Mouse (Mus musculus) frontal cortex, adult (tissue): ENCODE measurements around the gene Pigl.
"Not testable (repeated sequence)": the region's sequence is repeated elsewhere in the genome, so short reads cannot be mapped to it uniquely, and the experiment has no call there.

Experiments
- ATAC-seq: cut with Nextera tagmentation; 2 replicates; pipeline ENCODE4 v1.9.2; 2017; ENCODE audit warnings: mild to moderate bottlenecking, moderate library complexity, mixed read lengths; ENCODE audit not compliant: low TSS enrichment

Gene Pigl

DNA sequence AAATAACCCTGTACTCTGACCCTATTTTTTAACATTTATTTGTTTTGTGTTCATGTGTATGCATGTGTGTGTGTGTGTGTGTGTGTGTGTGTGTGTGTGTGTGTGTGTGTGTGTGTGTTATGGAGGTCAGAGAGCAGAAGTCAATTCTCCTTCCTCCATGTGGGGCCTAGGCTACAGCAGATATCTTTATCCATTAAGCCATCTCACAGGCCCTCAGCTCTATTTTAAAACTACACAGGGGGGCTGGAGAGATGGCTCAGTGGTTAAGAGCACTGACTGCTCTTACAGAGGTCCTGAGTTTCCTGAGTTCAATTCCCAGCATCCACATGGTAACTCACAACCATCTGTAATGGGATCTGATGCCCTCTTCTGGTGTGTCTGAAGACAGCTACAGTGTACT is 9.0 kb downstream of the Pigl start:
- ATAC-seq: not testable (repeated sequence)

DNA sequence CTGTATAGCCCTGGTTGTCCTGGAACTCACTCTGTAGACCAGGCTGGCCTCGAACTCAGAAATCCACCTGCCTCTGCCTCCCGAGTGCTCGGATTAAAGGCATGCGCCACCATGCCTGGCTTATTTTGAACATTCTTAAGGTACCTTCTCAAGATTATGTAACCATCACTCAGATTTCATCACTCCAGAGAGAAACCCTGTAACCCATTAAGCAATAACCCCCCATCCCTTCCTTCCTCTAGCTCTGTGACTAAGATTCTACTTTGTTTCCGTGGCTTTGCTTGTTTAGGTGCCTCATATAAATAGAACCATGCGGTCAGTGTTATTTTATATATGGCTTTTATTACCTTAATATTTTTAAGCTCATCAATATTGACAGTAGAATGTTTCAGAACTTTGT is 12.2 kb downstream of the Pigl start:
- ATAC-seq: no peak

DNA sequence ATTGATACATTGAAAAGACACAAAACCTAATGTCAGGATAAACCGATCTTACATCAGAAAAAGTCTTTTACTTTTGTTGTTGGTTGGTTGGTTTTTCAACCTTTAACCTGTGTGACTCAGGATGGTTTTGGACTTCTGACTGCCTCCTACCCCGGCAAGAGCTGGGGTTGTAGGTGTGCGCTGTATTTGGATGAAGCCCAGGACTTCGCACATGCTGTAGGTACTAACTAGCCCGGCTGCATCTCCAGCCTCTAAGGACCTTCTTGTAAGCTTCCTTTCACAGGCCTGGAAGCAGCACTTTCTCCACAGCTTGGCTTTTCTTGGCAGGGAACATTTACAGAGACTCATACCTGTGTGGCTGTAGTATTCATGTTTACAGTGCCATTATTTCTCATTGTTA is 15.3 kb downstream of the Pigl start:
- ATAC-seq: no peak

DNA sequence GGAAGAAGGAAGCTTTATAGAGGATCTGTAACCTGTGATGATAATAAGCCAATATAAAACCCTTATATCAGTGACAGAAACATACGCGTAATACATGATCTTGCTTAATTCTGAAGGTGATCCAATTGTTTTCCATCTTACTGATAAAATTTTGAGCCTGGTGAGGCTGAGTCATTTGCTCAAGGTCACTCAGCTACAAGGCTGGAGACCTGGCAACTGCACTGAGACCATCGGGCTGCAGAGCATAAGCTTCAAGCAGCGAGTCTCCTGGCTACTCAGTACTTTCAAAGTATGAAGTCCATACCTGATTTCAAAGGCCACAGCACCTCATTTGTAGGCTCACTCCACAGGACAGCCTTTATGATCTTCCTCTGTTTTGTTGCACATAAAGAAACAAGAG is 17.9 kb downstream of the Pigl start:
- ATAC-seq: no peak

DNA sequence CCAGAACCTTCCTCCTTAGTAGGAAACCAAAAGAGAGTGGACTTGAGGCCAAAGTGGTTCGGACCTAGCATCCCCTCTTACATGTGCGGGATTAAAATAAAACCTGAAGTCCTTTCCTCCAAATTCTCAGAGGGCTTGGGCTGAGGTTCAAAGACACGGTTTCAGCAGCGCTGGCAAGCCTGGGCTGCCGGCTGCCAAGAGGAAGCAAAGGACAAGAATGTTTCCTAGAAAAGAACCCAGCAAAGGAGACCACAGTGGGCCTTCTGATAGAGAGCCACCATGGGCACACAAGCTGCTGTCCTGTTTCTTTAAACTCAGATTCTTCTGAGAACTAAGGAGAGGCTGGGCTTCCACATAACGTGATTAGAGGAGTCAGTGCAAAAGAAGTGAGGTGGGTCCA is 20.7 kb downstream of the Pigl start:
- ATAC-seq: no peak

DNA sequence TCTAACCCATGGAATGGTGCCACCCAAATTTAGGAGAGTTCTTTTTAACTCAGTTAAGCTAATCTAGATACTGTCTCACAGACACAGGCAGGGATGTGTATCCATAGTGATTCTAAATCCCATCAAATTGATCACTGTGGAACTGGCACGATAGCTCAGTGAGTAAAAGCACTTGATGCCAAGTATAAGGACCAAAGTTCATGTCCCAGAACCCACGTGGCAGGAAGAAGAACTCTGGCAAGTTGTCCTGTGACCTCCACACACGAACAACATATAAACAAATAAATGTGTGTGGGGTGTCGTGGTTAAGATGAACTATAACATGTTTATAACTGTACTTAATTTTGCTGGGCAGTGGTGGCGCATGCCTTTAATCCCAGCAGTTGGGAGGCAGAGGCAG is 21.3 kb downstream of the Pigl start:
- ATAC-seq: no peak

DNA sequence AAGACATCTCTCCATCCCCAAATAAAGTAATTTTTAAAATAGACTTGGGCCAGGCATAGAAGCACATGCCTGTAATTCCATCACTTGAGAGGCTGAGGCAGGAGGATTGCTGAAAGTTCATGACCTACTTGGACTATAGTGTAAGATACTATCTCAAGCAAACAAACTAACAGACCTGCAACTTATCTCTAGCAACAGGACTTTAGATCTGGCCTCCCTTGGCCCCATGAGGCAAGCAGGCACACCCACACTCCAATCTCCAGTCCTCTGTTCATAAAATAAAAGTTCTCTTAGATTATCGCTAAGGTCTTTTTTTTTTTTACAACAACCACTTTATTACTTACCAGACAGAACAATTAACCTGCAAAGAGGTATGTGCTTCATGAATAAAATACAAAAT is 28.7 kb downstream of the Pigl start:
- ATAC-seq: no peak

DNA sequence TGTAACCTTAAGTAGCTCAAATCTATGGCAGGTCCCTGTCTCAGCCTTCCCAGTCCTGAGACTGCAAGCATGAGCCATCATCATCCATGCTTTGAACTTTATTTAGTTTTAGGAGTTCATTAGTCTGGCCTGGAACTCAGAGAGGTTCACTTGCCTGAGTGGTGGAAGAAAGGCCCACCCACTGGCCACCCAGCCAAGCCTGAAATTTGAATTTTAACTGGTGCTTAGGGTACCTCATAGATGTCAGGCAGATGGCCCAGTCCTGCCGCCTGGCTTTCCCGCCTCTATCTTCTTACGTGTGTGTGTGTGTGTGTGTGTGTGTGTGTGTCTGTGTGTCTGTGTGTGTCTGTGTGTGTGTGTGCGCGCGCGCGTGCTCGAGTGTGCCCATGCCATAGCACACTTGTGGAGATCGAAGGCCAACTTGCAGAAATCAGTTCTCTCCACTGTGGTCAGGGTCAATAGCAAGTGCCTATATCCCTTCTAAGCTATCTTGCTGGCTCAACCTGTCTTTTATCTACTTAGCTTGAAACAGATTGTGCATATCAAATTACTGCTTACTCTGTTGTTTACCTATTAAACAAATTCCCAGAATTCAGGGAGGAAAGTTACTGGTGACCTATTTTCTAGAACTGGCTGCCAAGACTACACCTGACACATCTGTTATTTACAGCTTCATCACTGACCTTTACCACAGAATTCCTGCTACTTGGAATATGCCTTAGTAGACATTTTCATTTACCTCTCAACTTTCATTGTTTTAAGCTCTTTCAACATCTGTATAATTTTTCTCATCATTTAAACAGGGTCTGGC is 29.5 kb downstream of the Pigl start:
- ATAC-seq: no peak

DNA sequence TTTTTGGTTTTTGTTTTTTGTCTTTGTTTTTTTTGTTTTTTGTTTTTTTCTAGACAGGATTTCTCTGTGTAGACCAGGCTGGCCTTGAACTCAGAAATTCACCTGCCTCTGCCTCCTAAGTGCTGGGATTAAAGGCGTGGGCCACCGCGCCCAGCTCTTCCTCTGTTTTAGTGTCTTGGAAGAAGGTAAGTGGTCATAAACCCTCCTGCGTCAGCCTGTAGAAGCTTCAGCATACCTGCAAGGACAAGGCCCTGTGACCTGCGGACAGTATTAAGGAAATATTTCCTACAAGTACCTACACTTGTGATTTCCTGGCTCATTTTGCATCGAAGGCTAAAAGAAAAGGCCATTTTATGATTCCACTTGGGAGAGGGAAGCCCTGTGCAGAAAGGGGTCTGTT is 35.4 kb downstream of the Pigl start:
- no peak for ATAC-seq

DNA sequence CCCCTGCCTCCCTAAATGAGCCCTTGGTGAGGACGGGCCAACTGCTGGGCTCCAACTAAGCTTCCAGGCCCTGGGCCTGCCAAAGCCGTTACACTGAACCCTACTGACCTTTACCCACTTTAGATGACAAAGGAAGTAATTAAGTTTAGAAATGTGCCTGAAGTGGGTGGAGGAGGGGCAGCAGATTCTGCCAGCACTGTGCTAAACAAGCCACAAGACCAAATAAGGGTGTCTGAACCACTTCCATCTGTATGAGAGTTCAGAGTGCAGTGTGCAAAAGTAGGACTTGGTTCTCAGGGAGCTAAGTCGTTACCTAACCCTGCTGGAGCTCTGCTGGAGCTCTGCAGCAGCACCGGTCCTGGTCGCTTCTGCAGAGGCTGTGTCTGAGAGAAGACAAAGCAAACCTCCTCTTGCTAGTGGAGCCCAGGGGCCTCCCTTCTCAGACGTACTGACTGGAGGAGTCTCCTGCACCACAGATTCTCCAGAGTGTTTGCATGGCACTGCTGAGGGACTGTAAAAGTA is 36.6 kb downstream of the Pigl start:
- ATAC-seq: peak; percentile 85

DNA sequence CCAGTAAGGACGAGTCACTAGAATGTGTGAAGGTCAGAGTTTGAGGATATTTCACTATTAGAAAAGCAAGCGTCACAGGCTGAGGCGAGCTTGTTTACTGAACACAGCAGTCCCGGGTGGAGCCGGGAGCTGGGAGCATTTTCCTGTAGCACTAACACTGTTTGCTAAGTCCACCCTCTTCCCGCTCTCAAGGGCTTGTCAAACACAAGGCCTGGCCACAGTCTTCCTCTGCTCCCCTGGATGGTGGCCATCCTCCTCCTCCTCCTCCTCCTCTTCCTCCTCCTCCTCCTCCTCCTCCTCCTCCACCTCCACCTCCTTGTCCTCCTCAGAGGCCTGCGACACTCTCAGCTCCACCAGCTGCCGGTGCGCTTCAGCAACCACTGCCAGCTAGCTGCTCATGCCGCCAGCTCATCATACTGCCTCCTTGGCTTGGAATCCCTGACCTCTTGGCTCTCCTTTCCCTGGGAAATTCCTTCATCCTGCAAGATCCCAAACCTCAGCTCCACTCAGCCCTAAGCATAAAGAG is 37.1 kb downstream of the Pigl start:
- peak; percentile 40; the same call in 1 of the 2 replicates for ATAC-seq

DNA sequence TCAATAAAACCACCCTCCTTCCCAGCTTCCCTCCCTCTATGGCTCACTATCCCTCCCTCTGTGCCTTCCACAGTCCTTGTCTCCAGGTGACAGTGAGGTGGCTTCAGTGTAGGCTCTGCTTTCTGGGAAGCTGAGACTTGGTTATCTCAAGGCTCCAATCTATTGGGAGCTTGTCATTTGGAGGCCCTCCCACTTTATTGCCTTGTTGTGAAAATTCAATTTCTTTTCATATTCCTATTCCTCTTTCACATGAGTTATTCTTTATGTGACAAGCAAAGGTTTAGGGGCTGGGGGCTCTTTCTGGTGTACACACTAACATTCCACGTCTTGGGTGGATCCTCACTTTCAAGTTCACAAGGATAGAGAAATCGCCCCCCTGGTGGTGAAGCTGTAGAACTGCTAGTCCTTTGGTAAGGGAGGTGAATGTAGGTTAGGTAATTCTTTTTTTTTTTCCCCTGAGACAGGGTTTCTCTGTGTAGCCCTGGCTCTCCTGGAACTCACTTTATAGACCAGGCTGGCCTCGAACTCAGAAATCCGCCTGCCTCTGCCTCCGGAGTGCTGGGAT is 38.0 kb downstream of the Pigl start:
- no peak for ATAC-seq

DNA sequence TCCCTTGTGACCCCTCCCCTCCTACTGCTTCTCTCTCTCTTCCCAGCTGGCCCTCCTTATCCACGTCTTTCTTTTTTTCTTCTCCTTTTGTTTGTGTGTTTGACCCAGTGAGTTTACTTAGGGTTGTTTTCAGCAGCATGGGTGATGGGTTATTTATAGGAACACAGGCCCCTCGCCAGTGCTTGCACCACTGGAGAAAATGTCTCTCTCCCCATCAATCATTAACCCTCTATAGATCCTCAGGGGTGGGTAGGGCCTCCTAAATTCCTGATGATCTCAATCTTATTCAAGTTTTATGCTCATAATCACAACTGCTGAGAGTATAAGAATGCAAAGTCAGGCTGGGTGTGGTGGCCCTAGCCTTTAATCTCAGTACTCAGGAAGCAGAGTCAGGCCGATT is 38.9 kb downstream of the Pigl start:
- no peak for ATAC-seq

DNA sequence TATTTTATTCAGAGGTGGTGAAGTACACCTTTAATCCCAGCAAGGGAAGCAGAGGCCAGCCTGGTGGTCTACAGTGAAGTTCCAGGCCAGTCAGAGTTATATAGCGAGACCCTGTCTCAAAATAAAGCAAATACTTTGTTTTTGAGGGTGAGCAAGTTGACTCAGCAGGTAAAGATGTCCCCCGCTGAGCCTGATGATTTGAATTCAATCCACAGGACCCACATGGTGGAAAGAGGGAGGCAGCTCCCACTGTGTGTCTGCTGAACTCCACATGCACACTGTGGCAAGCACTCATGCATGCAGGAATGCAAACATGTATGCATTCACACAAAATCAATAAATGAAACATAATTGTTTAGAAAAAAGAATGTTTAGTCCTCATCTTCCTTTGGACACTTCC is 40.5 kb downstream of the Pigl start:
- no peak for ATAC-seq

DNA sequence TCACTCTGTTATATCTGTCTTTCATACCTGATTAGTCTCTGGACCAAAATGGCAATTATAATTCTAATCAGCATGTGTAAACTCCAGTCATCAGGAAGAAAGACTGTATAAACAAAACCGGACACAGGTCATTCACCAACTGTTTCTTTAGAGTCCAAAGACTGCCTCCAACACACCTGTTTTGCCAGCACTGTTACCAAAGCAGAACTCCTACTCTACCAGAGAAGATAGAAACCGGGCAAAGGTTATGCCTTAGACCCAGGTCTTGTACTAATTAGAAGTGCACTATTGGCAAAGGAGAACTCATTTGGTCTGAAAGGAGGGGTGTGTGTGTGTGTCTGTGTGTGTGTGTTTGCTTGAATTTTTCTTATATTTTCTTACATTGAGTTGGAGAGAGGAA is 42.3 kb downstream of the Pigl start:
- ATAC-seq: no peak

DNA sequence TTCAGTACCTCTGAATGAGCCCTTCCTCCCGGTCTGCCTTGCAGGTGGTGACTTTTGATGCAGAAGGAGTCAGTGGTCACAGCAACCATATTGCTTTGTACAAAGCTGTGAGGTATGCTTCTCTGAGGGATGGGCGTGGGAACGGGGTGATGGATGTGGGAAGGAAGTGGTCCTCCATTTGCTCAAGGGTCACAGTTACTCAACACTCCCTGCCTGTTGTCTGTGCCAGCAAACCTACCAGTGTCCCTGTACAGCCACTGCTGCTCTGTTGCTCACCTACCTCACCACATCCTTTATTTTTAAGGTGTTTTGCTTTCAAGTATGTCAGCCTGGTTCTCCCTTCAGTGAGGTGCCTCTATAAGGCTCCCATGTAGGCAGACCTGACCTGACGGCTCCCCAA is 49.4 kb downstream of the Pigl start:
- ATAC-seq: no peak

DNA sequence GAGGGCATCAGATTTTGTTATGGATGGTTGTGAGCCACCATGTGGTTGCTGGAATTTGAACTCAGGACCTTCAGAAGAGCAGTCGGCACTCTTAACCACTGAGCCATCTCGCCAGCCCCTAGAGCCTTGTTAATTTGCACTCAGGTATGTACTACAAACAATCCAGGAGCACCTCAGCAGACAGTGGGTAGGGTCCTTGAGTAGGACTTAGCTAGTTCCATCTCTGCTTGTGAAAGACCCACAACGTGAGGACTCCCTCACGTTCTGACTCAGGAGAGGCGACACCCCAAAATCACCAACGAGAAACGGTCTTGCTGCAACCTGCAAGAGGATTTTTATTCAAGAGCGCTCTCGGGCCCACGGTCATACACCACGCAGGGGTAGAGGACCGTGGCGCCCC is 50.1 kb downstream of the Pigl start:
- ATAC-seq: not testable (repeated sequence)

DNA sequence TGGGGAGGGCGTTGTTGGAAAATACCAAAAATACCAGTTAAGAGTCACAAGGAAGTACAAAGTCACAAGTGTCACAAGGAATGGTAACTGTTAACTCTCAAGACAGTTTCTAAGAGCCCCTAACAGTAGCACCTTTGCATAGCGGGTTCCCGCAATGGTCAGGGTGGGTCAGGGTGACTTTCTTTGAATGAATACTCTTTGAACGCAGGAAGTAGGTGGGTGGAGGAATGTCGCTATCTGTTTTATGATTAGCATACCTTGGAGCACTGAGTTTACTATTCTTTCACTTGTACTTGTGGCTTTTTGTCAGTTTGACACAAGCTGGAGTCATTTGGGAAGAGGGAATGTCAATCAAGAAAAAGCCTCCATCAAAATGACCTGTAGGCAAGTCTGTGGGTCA is 50.6 kb downstream of the Pigl start:
- ATAC-seq: not testable (repeated sequence)

DNA sequence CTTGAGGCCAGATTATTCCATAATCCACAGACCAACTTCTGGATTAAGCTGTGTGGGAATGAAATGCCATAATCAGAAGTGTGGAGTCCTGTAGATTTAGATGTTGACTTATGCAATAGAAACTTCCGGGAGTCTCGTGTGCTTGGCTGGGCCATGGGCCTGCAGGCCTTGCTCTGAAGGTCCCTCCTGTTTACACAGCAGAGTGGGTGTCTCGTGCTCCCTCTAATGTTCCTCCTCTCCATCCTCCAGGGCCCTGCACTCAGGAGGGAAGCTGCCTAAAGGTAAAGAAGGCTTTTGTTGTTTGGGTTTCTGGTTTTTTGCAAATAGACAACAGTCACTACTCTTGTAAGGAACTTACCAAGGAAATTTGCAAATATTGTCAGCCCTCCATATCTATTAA is 51.3 kb downstream of the Pigl start:
- ATAC-seq: no peak

DNA sequence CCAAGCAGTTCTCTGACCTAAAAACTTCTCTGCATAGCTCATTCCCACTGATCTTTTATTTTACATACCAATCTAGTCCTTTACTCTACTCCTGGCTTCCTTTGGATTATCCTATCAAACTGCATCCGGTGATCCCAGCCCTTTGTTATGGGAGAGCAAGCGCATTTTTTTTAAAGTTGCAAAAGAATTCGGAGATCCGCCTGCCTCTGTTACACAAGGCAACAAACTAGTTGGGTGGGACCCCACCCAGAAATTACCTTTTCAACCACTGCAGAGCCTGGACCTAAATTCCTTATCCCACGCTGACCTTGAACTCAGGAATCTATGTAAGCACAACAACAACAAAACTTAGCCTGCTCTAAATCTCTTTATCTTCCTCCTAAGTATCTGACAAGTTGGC is 52.7 kb downstream of the Pigl start:
- ATAC-seq: no peak

DNA sequence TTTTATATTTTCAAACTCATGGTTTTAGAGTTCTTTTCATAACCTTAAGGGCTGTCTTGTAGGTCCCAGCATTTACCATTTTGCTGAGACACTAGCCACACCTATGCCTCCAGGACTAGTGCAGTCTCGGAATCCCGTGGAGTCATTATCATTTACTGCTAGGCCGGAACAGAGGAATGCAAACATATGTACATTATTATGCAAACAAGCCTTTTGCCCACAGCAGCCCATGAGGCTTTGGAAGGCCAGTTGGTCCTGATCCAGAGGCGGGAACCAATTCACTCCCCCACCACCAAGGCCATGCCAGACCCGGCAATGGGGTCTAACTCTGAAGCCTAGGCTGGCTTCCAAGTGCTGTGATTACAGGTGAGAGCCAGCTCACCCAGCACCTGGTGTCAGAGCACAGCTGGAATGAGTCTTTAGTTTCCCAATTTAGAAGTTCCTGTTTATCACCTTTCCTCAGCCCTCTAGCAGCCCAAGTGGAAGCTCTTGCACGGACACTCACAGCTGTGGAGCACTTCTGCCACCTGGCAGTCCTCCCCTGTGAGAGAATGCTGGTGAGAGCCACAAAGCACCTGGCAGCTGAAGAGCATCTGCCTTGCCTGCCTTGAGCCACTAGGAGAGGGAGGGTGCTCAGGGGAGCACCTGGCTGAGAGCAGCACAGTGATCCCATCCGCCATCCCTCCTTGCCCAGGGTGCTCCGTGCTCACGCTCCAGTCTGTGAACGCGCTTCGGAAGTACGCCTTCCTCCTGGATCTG is 53.4 kb downstream of the Pigl start:
- ATAC-seq: no peak

DNA sequence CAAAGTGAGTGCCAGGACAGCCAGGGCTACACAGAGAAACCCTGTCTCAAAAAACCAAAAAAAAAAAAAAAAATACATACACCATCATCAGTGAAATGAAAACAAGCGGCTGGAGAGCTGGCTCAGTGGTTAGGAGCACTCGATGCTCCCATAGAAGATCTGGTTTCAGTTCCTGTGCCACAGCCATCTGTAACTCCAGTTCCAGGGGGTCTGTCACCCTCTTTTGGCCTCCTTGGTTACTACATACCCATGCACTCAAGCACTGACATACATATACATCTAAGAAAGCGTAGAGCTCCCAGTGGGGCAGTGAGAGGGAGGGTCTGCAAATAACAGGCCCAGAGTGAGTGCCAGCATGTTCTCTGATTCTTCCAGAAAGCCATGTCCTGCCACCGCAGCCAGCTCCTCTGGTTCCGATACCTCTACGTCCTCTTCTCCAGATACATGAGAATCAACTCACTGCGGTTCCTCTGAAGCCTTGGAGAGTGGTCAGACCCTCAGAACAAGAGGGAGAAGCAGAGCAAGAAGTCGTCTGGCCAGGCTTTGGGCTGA is 54.3 kb downstream of the Pigl start:
- no peak for ATAC-seq
